Mouse (Mus musculus) thymus, adult 18-20 months (tissue): ENCODE results near the gene Mtmr12.
A peak's percentile ranks its signal among the peaks of the same experiment; 100 is the strongest.

ENCODE experiments used
- DNase-seq, 2 experiments: peaks; one replicate each; pipeline ENCODE4 v3.0.0; 2022; ENCODE audit warnings: mixed read lengths in 2 of 2

Mtmr12 gene

DNA sequence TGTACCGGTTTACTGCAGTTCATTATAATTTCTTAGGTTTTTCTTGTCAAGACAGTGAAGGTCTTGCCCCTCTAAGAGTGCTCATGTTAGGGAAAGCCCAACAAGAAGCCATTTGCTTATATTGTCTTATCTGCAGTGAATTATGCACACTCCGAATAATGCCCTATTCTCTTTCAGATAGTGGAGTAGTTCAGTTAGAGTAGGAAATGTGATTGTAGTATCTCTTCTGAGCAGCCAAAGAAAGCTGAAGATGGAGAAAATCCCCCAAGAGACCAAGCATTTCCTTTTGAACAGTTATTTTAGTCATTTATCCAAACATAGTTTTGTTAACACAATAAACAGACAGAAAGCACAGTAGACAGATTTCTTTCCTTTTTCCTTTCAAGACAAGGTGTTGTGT lies 32.1 kb downstream of the Mtmr12 start:
- DNase-seq: no peak

DNA sequence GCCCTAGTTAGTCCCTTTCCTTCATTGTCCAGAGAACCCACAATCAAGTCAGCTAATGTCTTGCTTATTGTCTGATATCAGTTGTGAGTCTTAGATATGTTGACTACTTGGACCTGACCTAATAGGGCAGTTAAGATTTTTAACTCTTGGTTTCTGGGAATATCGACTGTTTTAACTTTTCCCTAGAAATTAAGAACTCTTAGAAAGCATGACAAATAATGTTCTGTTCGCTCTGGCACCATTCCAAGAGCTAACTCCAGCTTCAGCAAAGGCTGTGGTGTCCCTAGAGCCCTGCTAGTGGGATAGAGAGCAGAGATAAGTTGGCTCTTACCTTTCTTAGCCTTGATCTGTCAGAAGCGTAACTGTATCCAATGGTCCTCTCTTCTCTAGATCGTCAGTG lies 32.7 kb downstream of the Mtmr12 start:
- DNase-seq: no peak

DNA sequence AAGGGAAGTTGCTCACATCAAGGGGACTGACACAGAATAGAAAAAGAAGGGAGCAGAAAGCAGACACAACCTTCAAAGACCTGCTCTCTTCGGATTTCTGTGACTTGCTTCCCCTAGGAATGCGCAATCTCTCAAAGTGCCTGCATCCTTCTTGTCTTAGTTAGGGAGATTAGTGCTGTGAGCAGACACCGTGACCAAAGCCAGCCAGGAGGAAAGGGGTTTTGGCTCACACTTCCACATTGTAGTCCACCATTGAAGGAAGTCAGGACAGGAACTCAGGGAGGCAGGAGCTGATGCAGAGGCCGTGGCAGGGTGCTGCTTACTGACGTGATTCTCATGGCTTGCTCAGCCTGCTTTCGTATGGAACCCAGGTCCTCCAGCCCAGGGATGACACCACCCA lies 33.5 kb downstream of the Mtmr12 start:
- DNase-seq: no peak

DNA sequence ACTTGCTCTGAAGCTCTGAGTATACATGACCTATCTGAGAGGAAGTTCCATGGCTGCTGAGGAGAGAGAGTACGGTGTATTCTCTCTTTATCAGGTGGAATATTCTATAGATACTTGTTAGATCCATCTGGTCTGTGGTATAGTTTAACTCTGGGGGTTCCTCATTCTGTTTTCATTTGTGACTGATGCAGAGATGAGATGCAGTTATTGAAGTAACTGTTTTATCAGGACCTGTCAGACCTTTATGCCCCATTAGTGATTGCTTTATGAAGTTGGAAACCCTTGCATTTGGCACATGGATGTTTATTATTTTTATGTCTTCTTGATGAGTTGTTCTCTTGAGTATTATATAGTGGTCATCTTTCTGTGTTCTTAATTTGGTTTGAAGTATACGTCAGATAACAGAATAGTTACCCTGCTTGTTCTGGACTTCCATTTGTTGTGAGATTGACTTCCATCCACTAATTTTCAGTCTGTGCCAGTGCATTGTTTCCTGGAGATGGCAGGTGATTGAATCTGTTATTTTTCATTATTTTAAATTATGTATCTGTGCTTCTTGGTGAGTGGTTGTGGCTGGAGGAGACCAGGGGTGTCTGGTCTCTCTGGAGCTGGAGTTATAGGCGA lies 36.0 kb downstream of the Mtmr12 start:
- DNase-seq: no peak

DNA sequence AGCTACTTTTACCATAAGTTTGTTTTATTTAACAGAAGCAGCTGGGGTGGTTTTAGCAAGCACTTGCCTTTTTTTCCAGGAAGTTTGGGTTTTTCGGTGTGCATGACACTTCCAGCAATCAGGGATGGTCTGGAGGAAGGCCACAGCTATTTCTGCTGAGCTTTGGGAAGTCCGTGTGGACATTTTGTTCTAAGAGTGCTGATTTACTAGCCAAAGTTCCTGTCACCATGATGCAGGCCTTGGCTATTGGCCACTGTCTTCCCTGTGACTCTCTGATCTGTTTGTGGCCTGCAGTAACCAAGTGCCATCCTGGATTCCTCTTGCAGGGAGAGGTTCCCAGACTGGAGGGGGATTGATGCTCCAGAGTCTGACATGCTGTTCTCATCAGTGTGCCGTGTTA lies 39.0 kb downstream of the Mtmr12 start:
- DNase-seq: no peak

DNA sequence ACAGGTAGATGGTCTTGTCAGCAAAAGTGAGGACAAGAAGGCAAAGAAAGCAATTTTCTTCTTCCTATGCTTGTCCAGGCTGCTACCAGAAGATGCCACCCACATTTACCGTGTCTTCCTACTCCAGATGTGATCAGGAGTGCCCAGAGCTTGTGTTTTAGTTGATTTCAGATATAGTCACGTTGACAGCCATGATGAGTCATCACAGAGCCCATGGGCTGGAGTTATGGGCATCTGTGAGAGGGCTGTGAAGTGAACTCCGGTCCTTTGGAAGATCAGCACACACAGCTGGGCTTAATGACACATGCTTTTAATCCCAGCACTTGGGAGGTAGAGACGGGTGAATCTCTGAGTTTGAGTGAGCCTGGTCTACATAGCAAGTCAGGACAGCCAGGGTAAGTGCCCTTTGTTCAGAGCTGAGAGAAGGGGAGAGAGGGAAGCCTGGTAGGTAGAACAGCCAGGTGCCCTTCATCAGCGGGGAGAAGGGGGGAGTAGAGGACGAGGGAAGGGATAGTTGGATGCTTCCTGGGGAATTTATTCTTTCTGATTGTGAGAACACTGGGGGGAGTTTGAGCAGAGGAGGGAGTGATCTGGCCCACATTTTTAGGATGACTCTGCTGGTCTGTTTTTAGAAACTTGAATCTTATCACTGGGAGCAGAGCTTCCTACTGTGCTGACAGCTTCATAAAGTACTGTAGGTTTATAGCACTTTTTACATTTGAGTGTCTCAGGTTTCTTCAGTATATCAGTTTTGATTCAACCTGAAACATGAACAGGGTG lies 40.9 kb downstream of the Mtmr12 start:
- no peak for DNase-seq

DNA sequence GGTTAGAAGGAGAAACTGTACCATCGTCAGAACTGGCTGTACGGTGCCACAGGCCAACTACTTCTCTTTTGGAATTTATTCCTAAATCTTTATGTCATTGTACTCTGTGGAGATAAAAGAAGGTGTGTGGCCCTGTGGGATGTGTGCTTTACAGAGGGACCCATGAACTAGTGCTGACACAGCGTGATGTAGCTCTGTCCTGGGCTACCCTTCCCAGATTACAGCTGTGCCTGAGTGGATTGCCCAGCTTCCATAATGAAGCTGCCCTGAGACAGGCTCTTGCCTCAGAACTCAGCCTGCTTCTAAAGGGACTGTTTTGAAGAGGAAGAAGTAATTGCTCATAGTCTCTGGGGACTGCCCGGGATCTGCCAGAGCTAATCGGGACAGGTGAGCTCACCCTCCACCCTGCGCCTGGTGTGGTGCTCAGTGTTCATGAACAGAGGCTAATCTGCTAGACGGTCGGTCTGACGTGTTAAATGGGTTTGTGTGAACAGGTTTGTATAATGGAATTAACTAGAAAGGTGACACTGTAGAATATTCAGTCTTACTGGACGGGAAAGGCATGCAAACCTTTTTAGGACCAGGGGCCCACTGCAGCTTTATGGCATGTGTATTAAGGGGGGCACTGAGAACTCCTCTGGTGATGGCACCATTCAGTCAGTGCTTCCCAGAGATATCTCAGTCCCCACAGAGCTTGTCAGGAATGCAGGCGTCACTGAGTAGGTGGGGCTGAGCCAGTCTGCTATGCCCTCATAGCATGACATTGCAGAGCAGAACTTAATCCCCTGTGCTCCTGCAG lies 41.7 kb downstream of the Mtmr12 start:
- no peak for DNase-seq

DNA sequence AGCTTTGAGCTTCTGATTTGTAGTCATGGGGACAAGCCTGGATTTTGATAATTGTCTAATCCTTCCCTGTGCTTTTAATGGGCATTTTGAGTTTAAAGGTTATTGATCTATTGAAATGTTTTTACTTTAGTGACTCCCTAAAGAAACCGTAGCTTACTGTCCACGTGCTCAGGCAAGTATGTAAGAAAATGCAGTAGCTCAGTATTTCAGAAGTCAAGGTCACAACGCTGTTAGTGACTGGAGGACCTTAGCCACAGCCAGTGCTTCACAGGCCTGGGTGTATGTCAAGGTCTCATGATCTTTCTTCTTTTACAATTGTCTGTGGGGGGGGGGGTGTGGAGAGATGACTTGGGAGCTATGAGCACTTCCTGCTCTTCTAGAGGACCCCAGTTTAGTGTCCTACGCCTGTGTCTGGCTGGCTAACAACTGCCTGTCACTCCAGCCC lies 42.4 kb downstream of the Mtmr12 start:
- DNase-seq: no peak

DNA sequence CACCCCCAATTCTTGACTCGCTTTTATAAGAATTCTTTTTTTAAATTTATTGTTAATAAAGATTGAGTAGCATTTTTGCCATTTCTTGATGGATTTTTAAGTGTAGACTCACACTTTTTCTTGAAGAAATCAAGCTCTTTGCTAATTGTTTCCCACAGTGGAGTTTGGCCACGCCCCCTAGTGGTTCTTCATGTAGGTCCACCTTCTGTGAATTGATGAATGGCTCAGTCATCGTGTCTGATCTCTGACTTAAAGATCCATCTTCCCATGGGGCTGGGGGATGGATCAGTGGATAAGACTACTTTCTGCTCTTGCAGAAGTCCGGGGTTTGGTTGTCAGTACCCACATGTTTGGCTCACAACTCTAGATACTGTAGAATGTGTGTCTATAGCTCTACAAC lies 43.5 kb downstream of the Mtmr12 start:
- no peak for DNase-seq

DNA sequence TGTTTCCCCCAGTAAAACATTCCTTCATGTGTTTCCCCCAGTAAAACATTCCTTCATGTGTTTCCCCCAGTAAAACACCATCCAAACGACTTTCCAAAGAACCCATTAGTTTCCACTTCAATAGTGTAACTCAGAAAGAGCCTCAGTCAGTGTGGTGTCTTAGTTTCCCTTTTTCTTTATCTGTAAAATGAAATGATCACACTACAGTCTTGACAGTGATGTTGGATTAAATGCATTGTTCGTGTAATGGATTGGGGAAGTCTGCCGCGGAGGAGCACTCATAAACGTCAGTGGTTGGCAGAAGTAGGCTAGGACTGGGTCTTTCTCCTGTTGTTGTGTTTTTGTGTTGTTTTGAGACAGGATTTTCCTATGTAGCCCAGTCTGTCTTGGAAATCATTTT lies 45.5 kb downstream of the Mtmr12 start:
- no peak for DNase-seq

DNA sequence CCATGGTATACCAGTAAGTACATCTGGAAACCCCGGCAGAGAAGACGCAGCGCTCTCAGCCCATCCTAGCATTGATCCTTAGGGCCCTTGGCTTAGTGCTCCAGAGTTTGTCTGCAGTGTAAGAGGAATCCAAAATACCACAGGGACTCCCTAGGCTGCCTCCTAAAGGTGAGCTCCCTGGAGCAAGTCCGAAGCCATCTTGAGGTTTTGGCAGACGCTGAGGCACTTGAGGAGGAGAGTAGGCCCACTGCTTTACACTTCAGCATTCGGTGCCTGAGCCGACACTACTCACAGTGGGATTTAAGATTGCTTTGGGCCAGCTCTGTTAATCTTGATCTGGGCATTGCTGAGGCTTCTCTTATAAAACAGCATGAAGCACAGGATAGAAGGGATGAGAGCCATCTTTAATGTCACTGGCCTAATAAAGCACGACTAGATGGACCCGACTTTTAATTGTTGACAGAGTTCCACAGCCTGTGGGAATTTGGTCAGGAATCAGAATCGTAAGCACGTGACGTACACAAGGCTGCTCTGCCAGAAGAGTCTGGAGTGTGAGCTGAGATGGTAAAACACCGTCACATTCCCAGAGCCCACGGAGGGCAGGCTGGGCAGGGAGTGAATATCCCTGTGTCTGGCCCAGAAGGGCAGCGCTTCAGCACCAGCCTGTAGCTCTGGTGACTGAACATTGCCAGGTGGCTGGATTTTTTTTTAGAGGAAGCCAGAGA lies 46.8 kb downstream of the Mtmr12 start:
- no peak for DNase-seq

DNA sequence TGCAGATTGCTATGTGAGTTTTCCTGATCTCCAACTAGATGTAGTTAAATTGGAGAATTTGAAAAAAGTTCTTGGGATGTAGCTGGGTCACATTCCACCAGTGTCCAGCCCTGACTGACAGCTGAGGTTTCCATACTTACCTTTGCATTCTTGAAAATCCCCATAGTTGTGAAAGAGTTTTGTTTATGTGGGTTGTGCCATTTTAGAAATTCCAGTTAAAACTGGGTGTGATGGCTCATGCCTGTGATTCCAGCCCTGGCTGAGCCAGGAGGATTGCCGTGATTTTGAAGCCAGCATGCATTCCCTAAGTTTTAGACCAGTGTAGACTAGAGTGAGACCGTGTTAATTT lies 47.3 kb downstream of the Mtmr12 start:
- no peak for DNase-seq

DNA sequence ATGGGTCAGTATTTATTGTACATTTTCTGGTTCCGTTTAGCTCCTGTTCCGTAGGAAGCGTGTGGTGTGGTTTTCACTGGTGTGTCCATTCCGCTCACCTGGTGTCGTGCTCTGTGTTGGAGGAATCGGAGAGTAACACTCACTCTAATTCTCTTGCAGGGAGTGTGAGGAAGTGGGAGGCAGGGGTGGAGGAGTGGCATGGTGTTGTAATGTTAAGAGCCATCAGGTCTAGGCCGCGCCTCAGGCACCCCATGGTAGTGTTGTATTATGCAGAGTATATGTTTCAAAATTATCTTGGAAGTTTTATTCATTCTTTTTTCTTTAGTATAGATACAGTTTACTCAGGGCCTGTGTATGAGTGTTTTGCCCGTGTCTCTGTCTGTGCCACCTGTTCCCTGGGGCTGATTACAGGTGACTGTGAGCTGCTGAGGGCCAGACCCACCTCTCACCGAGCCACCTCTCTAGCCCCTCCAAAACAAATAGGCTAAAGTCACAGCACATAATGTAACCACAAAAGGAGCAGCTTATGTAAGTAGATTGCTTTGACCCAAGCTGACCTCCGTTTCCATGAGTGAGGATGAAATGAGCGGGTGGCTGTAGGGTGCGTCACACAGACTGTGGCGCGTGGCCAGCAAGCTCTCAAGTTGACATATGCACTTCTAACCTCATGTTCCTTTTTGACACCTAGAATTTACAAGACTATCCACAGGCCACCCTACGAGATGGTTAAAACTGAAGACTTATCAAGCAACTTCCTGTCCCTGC lies 53.1 kb downstream of the Mtmr12 start:
- DNase-seq: no peak

DNA sequence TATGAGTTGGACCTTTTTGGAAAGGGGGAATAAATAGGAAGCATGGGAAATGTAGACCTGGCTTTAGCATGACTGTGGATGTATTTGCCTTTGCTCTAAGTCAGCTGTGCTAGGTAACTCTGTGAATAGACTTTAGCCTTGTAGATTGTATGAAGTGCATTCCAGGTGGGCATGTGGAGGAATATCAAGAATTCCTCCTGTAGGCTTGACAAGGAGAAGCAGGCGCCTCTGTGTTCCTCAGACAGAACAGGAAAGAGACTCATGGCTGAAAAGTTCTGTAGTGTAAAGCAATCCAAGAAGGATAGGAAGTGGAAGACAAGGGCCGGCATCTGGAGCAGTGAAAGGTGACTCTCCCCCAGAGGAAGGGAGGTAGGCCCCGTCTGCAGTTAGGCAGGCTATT lies 58.2 kb downstream of the Mtmr12 start:
- DNase-seq: no peak

DNA sequence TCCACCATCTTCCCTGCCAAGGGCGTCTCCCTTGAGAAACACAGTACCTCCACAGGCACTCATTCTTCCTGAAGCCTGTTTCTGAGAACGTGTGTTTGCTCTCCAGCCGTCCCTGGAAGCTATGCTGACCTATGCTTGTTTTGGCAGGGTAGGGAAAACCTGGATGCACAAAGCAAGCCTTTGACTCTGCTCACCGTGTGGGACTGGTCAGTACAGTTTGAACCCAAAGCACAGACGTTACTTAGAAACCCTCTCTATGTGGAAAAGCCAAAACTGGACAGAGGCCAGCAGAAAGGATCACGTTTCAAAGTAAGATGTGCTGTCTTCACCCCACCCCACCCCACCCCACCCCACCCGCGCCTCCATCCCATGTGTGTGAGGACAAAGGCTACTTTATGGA lies 61.6 kb downstream of the Mtmr12 start:
- DNase-seq: no peak

DNA sequence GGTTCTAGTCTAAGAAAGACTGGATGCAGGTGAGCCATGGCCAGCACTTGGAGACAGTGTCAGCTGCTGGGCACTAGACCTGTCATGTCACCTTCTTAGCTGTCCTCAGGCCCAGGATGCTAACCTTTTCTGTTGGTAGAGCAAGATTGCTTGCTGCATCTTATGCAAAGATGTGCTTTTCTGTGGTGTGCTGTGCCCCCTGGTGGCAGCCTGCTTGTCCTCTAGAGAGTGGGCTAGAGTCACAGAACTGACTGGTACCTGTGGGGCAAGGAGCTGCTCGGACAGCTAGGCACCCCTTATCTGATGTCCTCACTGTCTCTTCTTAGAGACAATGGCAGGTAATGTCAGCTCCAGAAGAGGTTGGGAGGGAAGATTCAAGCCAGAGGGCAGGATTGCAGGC lies 63.2 kb downstream of the Mtmr12 start:
- peak; percentile 43 to 52 for DNase-seq

DNA sequence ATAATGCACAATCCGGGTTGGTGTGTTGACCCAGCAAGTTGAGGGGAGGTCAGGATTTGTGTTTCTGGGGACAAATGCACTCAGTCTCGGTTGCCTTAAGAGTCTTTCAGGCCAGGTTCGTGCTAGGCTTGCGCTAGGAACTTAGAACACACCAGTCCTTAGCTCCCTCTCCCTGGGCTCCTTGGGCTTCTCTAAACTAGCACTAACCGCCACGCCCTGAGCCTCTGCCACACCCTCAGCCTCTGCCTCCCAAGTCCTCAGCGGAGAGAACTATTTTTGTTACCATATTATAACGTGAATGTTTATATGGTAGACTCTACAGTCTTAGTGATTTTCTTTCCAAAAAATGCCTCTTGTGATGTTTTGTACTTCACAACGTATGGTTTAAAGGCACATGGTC lies 66.5 kb downstream of the Mtmr12 start:
- DNase-seq: no peak

DNA sequence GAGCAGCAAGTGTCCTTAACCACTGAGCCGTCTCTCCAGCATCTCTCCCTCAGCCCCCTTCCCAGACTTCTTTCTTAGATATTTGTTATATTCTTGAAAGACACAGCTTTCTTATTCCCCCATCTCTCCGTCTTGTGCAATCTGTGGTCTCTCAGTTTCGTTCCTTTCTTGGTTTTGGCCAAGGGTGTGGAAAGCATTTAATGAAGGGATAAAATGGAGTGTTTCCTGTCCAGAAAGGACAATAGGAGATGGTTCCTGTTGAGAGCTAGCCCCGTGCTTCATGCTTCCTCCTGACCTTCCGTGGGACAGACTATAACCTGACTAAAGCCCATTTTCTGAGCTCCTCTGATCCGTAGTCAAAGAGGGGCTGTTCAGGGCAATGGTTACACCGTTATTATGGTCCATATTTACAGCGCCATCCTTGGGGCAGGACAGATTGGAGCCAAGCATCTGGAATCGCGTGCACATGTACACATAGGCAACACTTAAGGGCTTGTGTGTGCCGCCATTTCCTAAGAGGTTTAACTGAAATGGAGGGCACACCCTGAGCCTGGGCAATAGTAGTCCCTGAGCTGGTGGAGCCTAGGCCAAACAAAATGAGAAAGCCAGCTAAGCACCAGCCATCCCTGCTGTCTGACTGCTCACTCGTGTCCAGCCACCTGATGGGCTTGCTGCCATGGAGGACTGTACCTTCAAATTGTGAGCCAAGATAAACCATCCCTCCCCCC lies 68.7 kb downstream of the Mtmr12 start:
- no peak for DNase-seq

DNA sequence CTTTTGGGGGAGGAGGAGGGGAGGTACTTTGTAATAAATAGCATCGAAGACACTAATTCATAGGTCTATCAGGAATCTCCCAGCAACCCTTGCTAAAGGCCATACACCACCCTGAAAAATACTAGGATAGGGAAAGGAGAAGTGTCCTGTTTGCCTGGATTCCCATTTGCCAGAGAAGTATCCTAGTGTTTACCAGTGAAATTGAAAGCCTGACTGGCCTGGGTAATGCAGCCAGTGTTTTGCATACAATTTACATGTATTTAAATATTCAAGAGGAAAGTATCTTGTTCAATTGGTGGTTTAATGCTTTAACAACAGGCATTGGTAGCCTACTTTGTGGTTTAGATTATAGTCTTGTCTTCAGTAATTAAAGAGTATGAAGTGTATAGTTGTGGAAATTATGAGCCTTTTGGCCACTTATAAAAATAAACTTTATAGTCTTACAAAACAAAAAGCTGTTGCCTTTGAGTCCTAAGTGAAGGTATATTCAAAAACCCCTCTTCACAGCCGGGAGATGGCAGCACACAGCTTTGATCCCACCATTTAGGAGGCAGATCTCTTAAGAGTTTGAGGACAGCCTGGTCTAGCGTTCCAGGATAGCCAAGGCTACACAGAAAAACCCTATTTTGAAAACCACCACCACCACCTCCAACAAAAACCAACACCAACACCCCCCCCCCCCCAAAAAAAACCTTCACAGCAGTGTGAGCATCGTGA lies 69.4 kb downstream of the Mtmr12 start:
- DNase-seq: no peak

DNA sequence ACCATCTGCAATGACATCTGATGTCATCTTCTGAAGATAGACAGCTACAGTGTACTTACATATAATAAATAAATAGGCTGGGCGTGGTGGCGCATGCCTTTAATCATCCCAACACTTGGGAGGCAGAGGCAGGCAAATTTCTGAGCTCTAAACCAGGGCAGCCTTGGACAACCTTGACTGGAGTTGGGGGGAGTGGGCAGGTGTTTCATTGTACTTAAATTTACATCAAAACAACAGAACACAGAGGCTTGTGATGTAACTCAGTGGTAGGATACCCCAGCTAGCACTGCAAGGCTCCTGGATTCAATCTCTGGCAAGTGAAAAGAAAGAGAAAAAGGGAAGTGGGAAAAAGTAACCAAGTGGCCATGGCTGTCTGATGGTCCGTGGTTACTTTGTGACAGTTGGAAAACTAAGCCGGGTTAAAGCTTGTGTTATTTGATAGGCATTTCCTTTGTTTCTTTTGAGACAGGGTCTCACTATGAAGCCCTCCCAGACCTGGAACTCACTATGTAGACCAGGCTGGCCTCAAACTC lies 70.3 kb downstream of the Mtmr12 start:
- no peak for DNase-seq

DNA sequence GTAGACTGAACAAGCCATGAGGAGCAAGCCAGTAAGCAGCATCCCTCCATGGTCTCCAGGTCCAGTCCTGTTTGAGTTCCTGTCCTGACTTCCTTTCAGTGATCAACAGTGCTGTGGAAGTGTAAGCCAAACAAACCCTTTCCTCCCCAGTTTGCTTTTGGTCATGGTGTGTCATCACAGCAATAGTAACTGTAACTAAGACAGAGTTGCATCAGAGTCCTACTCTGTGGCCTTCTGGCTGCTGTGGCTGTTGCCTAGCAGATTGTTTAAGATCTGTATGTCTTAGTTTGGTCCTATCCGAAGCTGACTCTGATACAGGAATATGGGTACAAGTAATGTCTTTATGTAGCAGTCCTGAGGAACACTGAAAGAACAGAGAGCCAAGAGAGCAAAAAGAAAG lies 75.0 kb downstream of the Mtmr12 start:
- DNase-seq: no peak
